Mouse (Mus musculus) myocyte (in vitro differentiated cells): ENCODE results near the gene Rgs9. TPM values are rescaled to one million over a fixed set of nuclear protein-coding genes. Genes with fewer than 3 reads are reported as not detected.

Experiments used
- H3K27me3 ChIP-seq: one replicate; pipeline ENCODE4 v1.6.1; 2011; ENCODE audit not compliant: control insufficient read depth, insufficient read depth, insufficient read length
- H3K36me3 ChIP-seq: one replicate; pipeline ENCODE4 v1.6.1; 2011; ENCODE audit not compliant: control insufficient read depth, insufficient read depth
- H3K4me2 ChIP-seq: one replicate; pipeline ENCODE4 v1.6.1; 2011; ENCODE audit warnings: low read depth, control low read depth
- H3K4me3 ChIP-seq: one replicate; pipeline ENCODE4 v1.5.1; 2011; ENCODE audit warnings: mild to moderate bottlenecking, control low read depth, moderate library complexity
- H3K79me2 ChIP-seq: one replicate; pipeline ENCODE4 v1.6.1; 2011; ENCODE audit not compliant: control insufficient read depth, insufficient read depth
- H3ac ChIP-seq: one replicate; pipeline ENCODE4 v1.6.1; 2011; ENCODE audit not compliant: control insufficient read depth, insufficient read length
- CEBPB ChIP-seq: IDR thresholded peaks from 2 replicates; pipeline ENCODE4 v1.6.1; 2011; ENCODE audit warnings: mild to moderate bottlenecking, moderate library complexity; ENCODE audit not compliant: poor library complexity, insufficient read depth, severe bottlenecking
- E2F4 ChIP-seq: IDR thresholded peaks from one replicate; pipeline ENCODE4 v1.6.1; 2011; ENCODE audit warnings: mild to moderate bottlenecking, control low read depth, moderate library complexity; ENCODE audit not compliant: insufficient read depth
- MAX ChIP-seq: IDR thresholded peaks from one replicate; pipeline ENCODE4 v1.6.1; 2011; ENCODE audit warnings: low read depth, mild to moderate bottlenecking, control low read depth
- MYOD1 ChIP-seq, 3 experiments: IDR thresholded peaks; one replicate each; pipeline ENCODE4 v1.6.1; 2011; ENCODE audit warnings: control low read depth in 2 of 3, low read depth in 2 of 3, mild to moderate bottlenecking in 2 of 3, moderate library complexity in 1 of 3; ENCODE audit not compliant: insufficient read length in 2 of 3, control insufficient read depth in 1 of 3
- MYOG ChIP-seq, 3 experiments: IDR thresholded peaks; one replicate each; pipeline ENCODE4 v1.6.1; 2011; ENCODE audit warnings: control low read depth in 2 of 3, low read depth in 2 of 3, mild to moderate bottlenecking in 2 of 3; ENCODE audit not compliant: insufficient read length in 2 of 3, control insufficient read depth in 1 of 3, insufficient read depth in 1 of 3
- POLR2A ChIP-seq: IDR thresholded peaks from one replicate; pipeline ENCODE4 v1.6.1; 2011; ENCODE audit warnings: low read depth, mild to moderate bottlenecking, control low read depth, moderate library complexity; ENCODE audit not compliant: insufficient read length
- POLR2AphosphoS2 ChIP-seq: IDR thresholded peaks from one replicate; pipeline ENCODE4 v1.6.1; 2011; ENCODE audit warnings: low read depth, control low read depth; ENCODE audit not compliant: insufficient read length
- REST ChIP-seq: IDR thresholded peaks from one replicate; pipeline ENCODE4 v1.6.1; 2011; ENCODE audit warnings: mild to moderate bottlenecking, control low read depth, moderate library complexity; ENCODE audit not compliant: insufficient read depth, insufficient read length
- SRF ChIP-seq: IDR thresholded peaks from one replicate; pipeline ENCODE4 v1.6.1; 2011; ENCODE audit warnings: low read depth; ENCODE audit not compliant: control insufficient read depth, insufficient read length
- TCF12 ChIP-seq: IDR thresholded peaks from one replicate; pipeline ENCODE4 v1.6.1; 2011; ENCODE audit warnings: mild to moderate bottlenecking, control low read depth; ENCODE audit not compliant: poor library complexity, insufficient read depth, severe bottlenecking
- TCF3 ChIP-seq: IDR thresholded peaks from one replicate; pipeline ENCODE4 v1.6.1; 2011; ENCODE audit warnings: low read depth, control low read depth; ENCODE audit not compliant: insufficient read length
- USF1 ChIP-seq: IDR thresholded peaks from one replicate; pipeline ENCODE4 v1.6.1; 2011; ENCODE audit warnings: low read depth, mild to moderate bottlenecking, control low read depth, moderate library complexity
- polyA plus RNA-seq: library from polyadenylated mRNA; unstranded; fragments of >200 nt; fragmentation: generic; extraction: Trizol; gene quantifications from one replicate; pipeline ENCODE4 v1.2.1, GENCODE M21; 2012; ENCODE audit warnings: missing spikeins

The Rgs9 gene
- polyA plus RNA-seq, 1 experiment, result not detected

DNA sequence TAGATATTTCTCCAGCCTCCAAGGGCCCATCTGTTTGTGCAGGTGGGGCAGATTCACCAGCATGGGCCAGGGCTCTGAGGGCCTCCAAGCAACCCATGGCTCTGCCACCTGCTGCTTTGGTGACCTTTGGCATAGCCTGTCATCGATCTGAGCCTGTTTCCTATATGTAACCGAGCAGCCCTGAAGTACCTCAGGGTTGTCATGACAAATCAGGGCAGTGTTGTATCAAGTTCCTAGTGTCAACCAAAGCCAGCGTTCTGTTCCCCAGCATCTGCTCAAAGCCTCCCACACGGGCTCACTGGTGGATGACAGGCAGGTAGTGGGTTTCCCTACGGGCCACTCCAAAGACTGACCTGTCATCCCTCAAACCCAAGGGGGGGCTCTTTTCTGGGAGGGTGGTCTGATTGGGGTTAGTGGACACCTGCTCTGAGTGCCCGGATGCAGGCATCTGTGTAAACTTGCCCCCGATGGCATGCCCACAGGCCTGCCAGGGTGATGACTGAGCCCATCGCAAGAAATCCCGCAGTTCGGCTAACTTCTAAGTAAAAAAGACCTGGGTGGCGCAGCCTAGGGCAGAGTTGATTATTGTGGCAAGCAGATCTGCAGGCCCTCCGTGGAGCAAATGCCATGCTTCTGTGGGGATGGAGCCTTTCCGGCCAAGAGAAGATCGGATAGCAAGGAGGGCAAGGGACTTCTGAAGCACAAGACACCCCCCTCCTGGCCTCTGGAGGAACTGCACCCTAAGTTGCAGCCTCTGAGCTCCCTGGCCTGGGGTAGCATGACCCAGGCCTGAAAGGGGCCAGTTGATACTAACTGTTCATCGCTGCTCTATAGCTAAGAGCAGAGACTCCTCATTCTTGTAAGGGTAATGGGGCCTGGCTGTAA lies 105.0 kb downstream of the Rgs9 start:
- Histone ChIP-seq H3K4me2 (no peak overlapping the region), H3K36me3 (no peaks in the 10 kb centered on the region), H3K27me3 (no peaks in the 10 kb centered on the region), H3ac (no peak overlapping the region), H3K79me2 (no peaks in the 10 kb centered on the region), H3K4me3 (no peak overlapping the region)
- no peak for TF ChIP-seq MYOD1 (IDR thresholded peaks at IDR 0.05; ENCODE audit: control insufficient read depth in 1 of 3, insufficient read length in 2 of 3, low read depth in 2 of 3)
- TF ChIP-seq SRF, result no peak
- TF ChIP-seq MAX, result no peak
- no peak for TF ChIP-seq TCF3
- no peak for TF ChIP-seq USF1
- TF ChIP-seq POLR2A, result no peak
- TF ChIP-seq REST, result no peak
- no peak for TF ChIP-seq E2F4
- TF ChIP-seq CEBPB, result no peak

- TF ChIP-seq TCF3, result no peak
- no peak for TF ChIP-seq SRF
- no peak for TF ChIP-seq CEBPB
- TF ChIP-seq MYOD1 (IDR thresholded peaks at IDR 0.05; ENCODE audit: control insufficient read depth in 1 of 3, insufficient read length in 2 of 3, low read depth in 2 of 3), result no peak
- no peak for TF ChIP-seq POLR2A
- no peak for TF ChIP-seq TCF12
- no peak for TF ChIP-seq E2F4
- TF ChIP-seq USF1, result no peak
- TF ChIP-seq POLR2AphosphoS2, result no peak
- Histone ChIP-seq H3K4me3 (no peak overlapping the region), H3K36me3 (no peaks in the 10 kb centered on the region), H3K4me2 (no peak overlapping the region), H3ac (no peak overlapping the region), H3K79me2 (no peaks in the 10 kb centered on the region), H3K27me3 (no peaks in the 10 kb centered on the region)
Measured at GRCm38 (mm10) chr11:109188235-109188634, 109.7 kb downstream of the Rgs9 start.

GRCm38 (mm10) chr11:109187631-109188184 lies 110.2 kb downstream of the Rgs9 start:
- Histone ChIP-seq H3K4me3 (no peak overlapping the region), H3K4me2 (no peak overlapping the region), H3K36me3 (no peaks in the 10 kb centered on the region), H3ac (no peak overlapping the region), H3K27me3 (no peaks in the 10 kb centered on the region), H3K79me2 (no peaks in the 10 kb centered on the region)
- no peak for TF ChIP-seq POLR2A

DNA sequence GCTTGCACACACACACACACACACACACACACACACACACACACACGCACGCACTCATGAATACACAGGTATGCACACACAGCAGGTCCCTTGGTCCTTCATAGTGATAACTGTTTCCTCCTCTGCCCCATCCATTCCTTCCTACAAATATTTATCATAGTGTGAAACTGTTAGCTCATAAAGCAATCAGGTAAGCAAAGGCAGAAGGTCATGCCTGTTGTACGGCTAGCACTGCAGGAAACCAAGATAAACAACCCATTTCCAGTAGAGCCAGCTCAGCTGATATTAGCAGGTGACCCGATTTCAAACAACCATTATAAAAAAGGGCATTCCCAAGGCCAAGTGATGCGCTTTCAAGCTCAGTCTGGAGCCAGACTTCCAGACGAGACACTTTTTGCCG lies 116.8 kb downstream of the Rgs9 start:
- TF ChIP-seq TCF12, result no peak
- TF ChIP-seq SRF, result no peak
- no peak for TF ChIP-seq E2F4
- no peak for TF ChIP-seq USF1
- TF ChIP-seq MAX, result no peak
- no peak for TF ChIP-seq POLR2A
- TF ChIP-seq REST, result no peak
- no peak for TF ChIP-seq TCF3
- no peak for TF ChIP-seq CEBPB
- no peak for TF ChIP-seq MYOD1 (IDR thresholded peaks at IDR 0.05; ENCODE audit: control insufficient read depth in 1 of 3, insufficient read length in 2 of 3, low read depth in 2 of 3)
- TF ChIP-seq POLR2AphosphoS2, result no peak
- Histone ChIP-seq H3K79me2 (no peaks in the 10 kb centered on the region), H3K4me3 (no peak overlapping the region), H3K4me2 (no peak overlapping the region), H3ac (no peak overlapping the region), H3K27me3 (no peaks in the 10 kb centered on the region), H3K36me3 (no peaks in the 10 kb centered on the region)

- no peak overlapping the region for H3K4me3 ChIP-seq
- H3K36me3 ChIP-seq, result no peaks in the 10 kb centered on the region
- H3K4me2 ChIP-seq, result no peak overlapping the region
- TF ChIP-seq E2F4 (no peak), MAX (no peak), POLR2AphosphoS2 (no peak), TCF3 (no peak), POLR2A (no peak), TCF12 (no peak), MYOD1 (IDR thresholded peaks at IDR 0.05; ENCODE audit: control insufficient read depth in 1 of 3, insufficient read length in 2 of 3, low read depth in 2 of 3) (no peak), USF1 (no peak), SRF (no peak), REST (no peak), MYOG (IDR thresholded peaks at IDR 0.05; ENCODE audit: control insufficient read depth in 1 of 3, insufficient read depth in 1 of 3, insufficient read length in 2 of 3, low read depth in 2 of 3) (no peak), CEBPB (no peak)
- no peaks in the 10 kb centered on the region for H3K27me3 ChIP-seq
- no peaks in the 10 kb centered on the region for H3K79me2 ChIP-seq
- H3ac ChIP-seq, result no peak overlapping the region
Measured at GRCm38 (mm10) chr11:109180290-109180689, 117.6 kb downstream of the Rgs9 start.
